Mouse (Mus musculus) intestine, embryonic 14.5 days (tissue): Measurements from ENCODE around the gene Vpreb1. TPM values are rescaled to one million over a fixed set of nuclear protein-coding genes. Genes with fewer than 3 reads are reported as not detected.

ENCODE experiments used
- ATAC-seq: fragments of 200-750 bp; cut with Nextera tagmentation; replicated peaks from 2 replicates; pipeline ENCODE4 v1.8.0; 2017; ENCODE audit warnings: low read depth, moderate number of reproducible peaks, moderate TSS enrichment, moderate library complexity; ENCODE audit not compliant: low FRiP score, low TSS enrichment
- DNase-seq: peaks from one replicate; pipeline ENCODE4 v3.0.0-alpha.2; 2018; ENCODE audit warnings: low spot score
- H3K27ac ChIP-seq: fragments of 300-500 bp; sonication (generic); 2 replicates; pipeline ENCODE4 v1.5.1; 2014; ENCODE audit warnings: low read depth, mild to moderate bottlenecking, control low read depth
- H3K27me3 ChIP-seq: fragments of 300-500 bp; sonication (generic); replicated peaks from 2 replicates; pipeline ENCODE4 v1.6.1; 2014; ENCODE audit warnings: low read length, control low read depth; ENCODE audit not compliant: control insufficient read depth, insufficient read depth
- H3K36me3 ChIP-seq: fragments of 300-500 bp; sonication (generic); 2 replicates; pipeline ENCODE4 v1.6.1; 2014; ENCODE audit warnings: low read length, control low read depth; ENCODE audit not compliant: control insufficient read depth, insufficient read depth
- H3K4me1 ChIP-seq: fragments of 300-500 bp; sonication (generic); replicated peaks from 2 replicates; pipeline ENCODE4 v1.6.1; 2014; ENCODE audit warnings: low read length, control low read depth, mixed read lengths; ENCODE audit not compliant: control insufficient read depth, insufficient read depth
- H3K4me2 ChIP-seq: fragments of 300-500 bp; sonication (generic); 2 replicates; pipeline ENCODE4 v1.6.1; 2014; ENCODE audit warnings: low read length
- H3K4me3 ChIP-seq: fragments of 300-500 bp; sonication (generic); 2 replicates; pipeline ENCODE4 v1.5.1; 2014; ENCODE audit warnings: low read depth, low read length, control low read depth, mixed read lengths
- H3K9ac ChIP-seq: fragments of 300-500 bp; sonication (generic); 2 replicates; pipeline ENCODE4 v1.6.1; 2014; ENCODE audit warnings: mild to moderate bottlenecking, low read length
- H3K9me3 ChIP-seq: fragments of 300-500 bp; sonication (generic); 2 replicates; pipeline ENCODE4 v1.6.1; 2016; ENCODE audit warnings: low read length, control low read depth; ENCODE audit not compliant: control insufficient read depth
- WGBS: fragments of 180-500 bp; shearing (Covaris S2); extraction: QIAGEN DNeasy Blood & Tissue Kit; methylation state at CpG from one replicate; pipeline ENCODE4 v1.1.7; 2014; 5-methylcytosine and 5-hydroxymethylcytosine counted together
- polyA plus RNA-seq: library from polyadenylated mRNA; unstranded; fragments of >200 nt; fragmentation: Nextera tagmentation; extraction: Ambion mirVana; gene quantifications from 2 replicates; pipeline ENCODE4 v1.2.1, GENCODE M21; 2014

Gene Vpreb1
- polyA plus RNA-seq, 1 experiment from 2014 or later: 1.9 TPM

DNA sequence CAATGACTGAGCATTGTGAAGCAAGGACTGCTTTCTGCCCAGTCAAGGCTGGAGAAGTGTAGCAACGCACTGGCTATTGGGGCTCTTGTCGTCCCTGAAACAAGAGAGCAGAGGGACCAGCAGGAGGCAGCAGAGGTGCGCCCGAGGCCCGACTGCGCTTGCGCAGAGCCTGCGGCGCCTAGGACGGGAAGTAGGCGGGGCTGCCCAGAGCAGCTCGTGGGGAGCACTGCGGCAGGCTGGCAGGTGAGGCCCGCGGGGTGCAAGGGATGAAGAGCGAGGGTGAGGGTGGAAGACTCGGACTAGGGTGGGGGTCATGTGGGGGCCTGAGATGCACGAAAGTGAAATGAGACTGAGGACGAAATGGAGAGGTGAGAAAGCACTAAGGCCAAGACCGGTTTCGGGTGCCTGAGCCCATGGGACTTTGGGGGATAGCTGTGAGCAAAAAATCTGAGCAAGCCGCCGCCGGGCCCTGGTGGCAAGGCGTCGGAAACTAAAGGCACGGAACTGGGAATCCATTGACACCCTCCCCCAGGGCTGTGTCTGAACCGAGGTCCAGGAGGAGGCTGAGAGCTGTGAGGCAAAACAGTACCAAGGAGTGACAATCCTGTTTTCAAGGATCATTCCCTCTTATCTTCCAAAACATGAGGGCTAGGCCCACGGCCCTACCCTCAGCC, 25.9 kb upstream of the Vpreb1 start, which contains the start of gene Ppm1f:
TSS of gene Ppm1f (plus strand) at position 88 of the 674 bp plus-strand sequence.
- DNase-seq (peak; percentile 97), ATAC-seq (peak; percentile 91)
- H3K9me3 ChIP-seq: no peaks in the 10 kb centered on the region
- peaks cover 9% of the 10 kb centered on the region for H3K4me1 ChIP-seq
- H3K27me3 ChIP-seq: no peaks in the 10 kb centered on the region
- peak within 1 kb of the TSS; percentile 60 for H3K9ac ChIP-seq
- WGBS: 1% methylated on average over 29 of the region's 29 CpGs
- H3K36me3 ChIP-seq: peaks cover 22% of the 10 kb centered on the region
- peak within 1 kb of the TSS; percentile 3; the same call in 1 of the 2 replicates for H3K27ac ChIP-seq
- peak within 1 kb of the TSS; percentile 56 for H3K4me3 ChIP-seq
- H3K4me2 ChIP-seq: peak within 1 kb of the TSS; percentile 82

GRCm38 (mm10) chr16:16896015-16896381, 25.4 kb upstream of the Vpreb1 start:
- Histone ChIP-seq H3K4me2 (0 out of 2 replicates have a peak overlapping the region, but pooled peaks have one; percentile 82), H3K27me3 (no peaks in the 10 kb centered on the region), H3K4me3 (peak overlapping the region; percentile 56; the same call in 1 of the 2 replicates), H3K9me3 (no peaks in the 10 kb centered on the region), H3K27ac (no peak overlapping the region), H3K9ac (no peak overlapping the region), H3K4me1 (peaks cover 9% of the 10 kb centered on the region), H3K36me3 (peaks cover 28% of the 10 kb centered on the region)
- 27% methylated on average over 4 of the region's 4 CpGs for WGBS
- ATAC-seq (no peak; the same call in 1 of the 2 replicates), DNase-seq (no peak)

DNA sequence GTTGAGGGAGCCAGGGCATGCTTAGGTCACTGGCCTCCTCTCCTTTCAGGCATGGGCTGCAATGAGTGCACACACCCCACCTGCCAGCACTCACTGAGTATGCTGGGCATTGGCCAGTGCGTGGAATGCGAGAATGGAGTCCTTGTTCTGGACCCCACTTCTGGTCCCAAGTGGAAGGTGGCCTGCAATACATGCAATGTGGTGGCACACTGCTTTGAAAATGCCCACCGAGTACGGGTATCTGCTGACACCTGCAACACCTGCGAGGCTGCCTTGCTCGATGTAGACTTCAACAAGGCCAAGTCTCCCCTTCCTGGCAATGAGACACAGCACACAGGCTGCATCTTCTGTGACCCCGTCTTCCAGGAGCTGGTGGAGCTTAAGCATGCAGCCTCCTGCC, 21.7 kb upstream of the Vpreb1 start:
- 92% methylated on average over 7 of the region's 7 CpGs for WGBS
- H3K4me1 ChIP-seq: peaks cover 5% of the 10 kb centered on the region
- H3K9ac ChIP-seq: no peak overlapping the region
- no peaks in the 10 kb centered on the region for H3K27me3 ChIP-seq
- H3K9me3 ChIP-seq: no peaks in the 10 kb centered on the region
- DNase-seq (no peak), ATAC-seq (no peak)
- H3K4me3 ChIP-seq: no peak overlapping the region
- H3K36me3 ChIP-seq: peaks cover 63% of the 10 kb centered on the region
- no peak overlapping the region for H3K4me2 ChIP-seq
- no peak overlapping the region for H3K27ac ChIP-seq

DNA sequence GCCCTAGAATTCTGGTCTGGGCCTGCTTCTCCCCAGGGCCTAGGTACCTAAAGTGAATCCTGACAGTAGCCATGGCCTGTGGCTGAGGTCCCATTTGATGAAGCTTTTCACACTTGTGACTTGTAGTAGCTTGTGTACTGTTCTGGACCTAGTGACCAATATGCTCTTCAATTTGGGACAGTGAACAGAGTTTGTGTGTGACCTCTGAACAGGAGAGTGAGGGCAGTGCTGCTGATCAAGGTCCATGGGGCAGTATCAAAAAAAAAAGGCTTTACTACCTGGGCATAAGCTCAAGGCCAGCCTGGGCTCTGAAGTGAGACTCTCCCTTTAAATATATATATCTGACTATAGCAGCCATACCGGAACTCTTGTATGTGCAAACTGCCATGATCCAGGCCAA, 17.7 kb upstream of the Vpreb1 start:
- WGBS: 89% methylated on average over 1 of the region's 1 CpGs

DNA sequence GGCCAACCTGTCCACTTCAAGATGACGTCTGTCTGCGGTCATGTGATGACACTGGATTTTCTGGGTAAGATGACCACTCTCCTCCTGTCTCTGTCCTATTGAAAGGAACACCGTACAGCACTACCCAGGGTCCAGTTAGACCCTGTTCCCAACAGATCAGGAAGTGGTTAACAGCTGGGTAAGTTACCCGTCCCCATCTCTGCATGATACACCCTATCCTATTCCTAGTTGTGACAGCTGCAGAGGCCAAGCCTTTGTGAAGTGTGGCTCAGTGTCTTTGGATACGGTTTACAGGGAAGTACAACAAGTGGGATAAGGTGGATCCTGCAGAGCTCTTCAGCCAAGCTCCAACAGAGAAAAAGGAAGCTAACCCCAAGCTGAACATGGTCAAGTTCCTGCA, 8.4 kb upstream of the Vpreb1 start:
- WGBS: 93% methylated on average over 5 of the region's 5 CpGs
- H3K9me3 ChIP-seq: peaks cover 6% of the 10 kb centered on the region; the same call in 1 of the 2 replicates
- peaks cover 86% of the 10 kb centered on the region for H3K36me3 ChIP-seq
- no peaks in the 10 kb centered on the region for H3K4me1 ChIP-seq
- H3K27ac ChIP-seq: no peak overlapping the region
- ATAC-seq (no peak), DNase-seq (no peak)
- H3K4me3 ChIP-seq: no peak overlapping the region
- no peak overlapping the region for H3K9ac ChIP-seq
- H3K4me2 ChIP-seq: no peak overlapping the region
- H3K27me3 ChIP-seq: no peaks in the 10 kb centered on the region

More for the DNA sequence above, 17.7 kb upstream of the Vpreb1 start:
- Histone ChIP-seq H3K27me3 (no peaks in the 10 kb centered on the region), H3K27ac (no peak overlapping the region), H3K4me3 (no peak overlapping the region), H3K4me1 (no peaks in the 10 kb centered on the region), H3K9me3 (no peaks in the 10 kb centered on the region), H3K36me3 (peaks cover 96% of the 10 kb centered on the region), H3K4me2 (no peak overlapping the region), H3K9ac (no peak overlapping the region)
- ATAC-seq: no peak
- DNase-seq: no peak

DNA sequence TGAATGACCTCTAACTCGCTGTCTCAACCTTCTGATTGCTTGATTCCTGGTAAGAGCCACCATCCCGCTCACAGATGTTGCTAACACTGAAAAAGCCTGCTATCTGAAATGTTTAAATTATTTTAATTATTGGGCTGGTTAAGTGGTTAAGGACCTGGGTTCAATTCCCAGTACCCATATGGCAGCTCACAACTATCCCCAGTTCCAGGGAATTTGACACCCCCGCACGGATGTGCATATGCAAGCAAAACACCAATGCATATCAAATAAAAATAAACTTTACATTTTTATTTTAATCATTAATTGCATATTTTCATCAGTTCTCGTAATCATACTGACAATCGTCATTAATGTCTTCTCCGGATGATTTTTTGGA, 414 bp downstream of the Vpreb1 start:
- WGBS: 32% methylated on average over 7 of the region's 7 CpGs
- Histone ChIP-seq H3K36me3 (peaks cover 3% of the 10 kb centered on the region), H3K4me2 (peak overlapping the region; percentile 51), H3K27ac (peak overlapping the region; percentile 91; the same call in 1 of the 2 replicates), H3K27me3 (no peaks in the 10 kb centered on the region), H3K4me3 (peak overlapping the region; percentile 62), H3K4me1 (peaks cover 6% of the 10 kb centered on the region; the same call in 1 of the 2 replicates), H3K9ac (peak overlapping the region; percentile 39; the same call in 1 of the 2 replicates), H3K9me3 (no peaks in the 10 kb centered on the region)
- DNase-seq (no peak), ATAC-seq (peak; percentile 56)

DNA sequence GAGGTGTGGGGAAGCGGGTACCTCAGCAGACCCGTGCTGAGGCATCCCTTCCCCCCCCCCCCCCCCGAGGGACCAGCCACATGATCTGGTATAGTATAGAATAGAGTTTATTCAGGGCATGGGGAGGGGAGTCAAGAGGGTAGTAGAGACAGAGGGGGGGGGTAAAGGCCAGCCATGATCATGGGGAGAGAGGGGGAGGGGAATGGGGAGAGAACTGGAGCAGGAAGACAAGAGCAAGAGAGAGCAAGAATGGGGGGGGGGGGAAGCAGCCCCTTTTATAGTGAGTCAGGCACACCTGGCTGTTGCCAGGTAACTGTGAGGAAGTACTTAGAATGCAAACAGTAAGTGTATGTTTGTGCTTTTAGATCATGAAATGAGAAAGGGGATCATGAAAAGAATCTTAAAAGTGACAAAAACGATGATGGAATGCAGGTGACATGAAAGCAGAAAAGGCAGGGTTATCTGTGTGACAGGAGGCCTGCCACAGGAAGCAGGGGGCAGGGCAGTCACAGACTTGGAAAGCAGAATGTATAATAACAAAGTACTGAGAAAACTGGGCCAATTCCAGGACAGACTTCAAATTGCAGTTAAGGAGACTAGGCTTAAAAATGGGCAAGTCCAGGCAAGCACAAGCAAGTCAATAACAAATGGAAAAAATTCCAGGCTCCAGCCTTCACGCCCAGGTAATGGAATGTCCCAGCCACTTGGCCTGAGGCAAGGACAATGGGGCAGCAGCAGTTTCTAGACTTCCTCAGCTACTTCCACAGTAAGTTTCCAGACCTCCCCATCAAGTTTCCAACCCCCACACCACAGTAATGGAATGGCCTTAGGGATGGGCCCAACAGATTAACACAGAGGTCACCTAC, 4.7 kb downstream of the Vpreb1 start:
- WGBS: 60% methylated on average over 4 of the region's 5 CpGs
- Histone ChIP-seq H3K27me3 (no peaks in the 10 kb centered on the region), H3K27ac (no peak overlapping the region), H3K4me3 (no peak overlapping the region), H3K9me3 (no peaks in the 10 kb centered on the region), H3K4me1 (no peaks in the 10 kb centered on the region), H3K4me2 (no peak overlapping the region), H3K9ac (no peak overlapping the region), H3K36me3 (no peaks in the 10 kb centered on the region)
- DNase-seq: no peak
- ATAC-seq: no peak

DNA sequence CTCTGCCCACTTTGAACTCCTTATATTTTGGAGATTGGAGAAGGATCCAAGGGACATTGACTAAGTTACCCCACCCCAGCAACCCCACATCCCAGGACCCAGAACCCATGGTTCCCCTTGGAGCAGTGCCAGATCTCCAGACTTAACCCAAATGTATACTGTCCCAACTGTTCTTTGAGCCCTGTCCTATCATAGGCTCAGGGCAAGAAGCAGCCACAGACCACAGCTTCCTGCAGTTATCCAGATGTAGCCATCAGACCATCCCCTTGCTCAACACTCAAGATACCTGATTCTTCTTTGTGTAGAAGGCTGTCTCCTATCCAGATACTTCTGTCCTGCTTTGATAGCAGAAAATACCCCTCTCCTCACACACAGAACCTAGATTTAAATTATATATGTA, 5.4 kb downstream of the Vpreb1 start:
- H3K4me2 ChIP-seq: no peak overlapping the region
- no peaks in the 10 kb centered on the region for H3K36me3 ChIP-seq
- no peak overlapping the region for H3K9ac ChIP-seq
- H3K27me3 ChIP-seq: no peaks in the 10 kb centered on the region
- no peak overlapping the region for H3K27ac ChIP-seq
- no peak overlapping the region for H3K4me3 ChIP-seq
- no peaks in the 10 kb centered on the region for H3K9me3 ChIP-seq
- no peak for ATAC-seq
- H3K4me1 ChIP-seq: no peaks in the 10 kb centered on the region
- no peak for DNase-seq
